Mouse (Mus musculus) hindbrain, embryonic 11.5 days (tissue): ENCODE data around the gene Hic1. TPM values are rescaled to one million over a fixed set of nuclear protein-coding genes. Genes with fewer than 3 reads are reported as not detected.
A peak's percentile ranks its signal among the peaks of the same experiment; 100 is the strongest.

Experiments
- ATAC-seq: fragments of 200-750 bp; cut with Nextera tagmentation; 2 replicates; pipeline ENCODE4 v1.8.0; 2017; ENCODE audit warnings: mild to moderate bottlenecking, moderate TSS enrichment, moderate library complexity; ENCODE audit not compliant: low FRiP score
- DNase-seq: peaks from one replicate; pipeline ENCODE4 v3.0.0-alpha.2; 2015; ENCODE audit warnings: low spot score
- H3K27ac ChIP-seq: fragments of 300-500 bp; sonication (generic); 2 replicates; pipeline ENCODE4 v1.5.1; 2014; ENCODE audit warnings: mild to moderate bottlenecking, low read depth, low read length
- H3K27me3 ChIP-seq: fragments of 300-500 bp; sonication (generic); 2 replicates; pipeline ENCODE4 v1.6.1; 2014; ENCODE audit warnings: mild to moderate bottlenecking, low read length, moderate library complexity, mixed read lengths; ENCODE audit not compliant: control insufficient read depth, insufficient read depth
- H3K36me3 ChIP-seq: fragments of 300-500 bp; sonication (generic); 2 replicates; pipeline ENCODE4 v1.6.1; 2014; ENCODE audit warnings: mild to moderate bottlenecking, low read length, moderate library complexity, mixed read lengths; ENCODE audit not compliant: control insufficient read depth, insufficient read depth
- H3K4me1 ChIP-seq: fragments of 300-500 bp; sonication (generic); replicated peaks from 2 replicates; pipeline ENCODE4 v1.6.1; 2014; ENCODE audit warnings: low read length, mixed read lengths; ENCODE audit not compliant: control insufficient read depth, insufficient read depth
- H3K4me2 ChIP-seq: fragments of 300-500 bp; sonication (generic); replicated peaks from 2 replicates; pipeline ENCODE4 v1.6.1; 2014; ENCODE audit warnings: mild to moderate bottlenecking, low read depth, low read length
- H3K4me3 ChIP-seq: fragments of 300-500 bp; sonication (generic); 2 replicates; pipeline ENCODE4 v1.5.1; 2014; ENCODE audit warnings: low read depth, low read length
- H3K9ac ChIP-seq: fragments of 300-500 bp; sonication (generic); 2 replicates; pipeline ENCODE4 v1.6.1; 2014; ENCODE audit warnings: low read depth, low read length
- H3K9me3 ChIP-seq: fragments of 300-500 bp; sonication (generic); 2 replicates; pipeline ENCODE4 v1.6.1; 2016; ENCODE audit warnings: low read length; ENCODE audit not compliant: control insufficient read depth
- WGBS: fragments of 180-500 bp; shearing (Covaris S2); extraction: QIAGEN DNeasy Blood & Tissue Kit; methylation state at CpG from one replicate; pipeline ENCODE4 v1.1.7; 2014; 5-methylcytosine and 5-hydroxymethylcytosine counted together
- polyA plus RNA-seq: library from polyadenylated mRNA; unstranded; fragments of >200 nt; fragmentation: Nextera tagmentation; extraction: Ambion mirVana; gene quantifications from 2 replicates; pipeline ENCODE4 v1.2.1, GENCODE M21; 2014

The Hic1 gene
- polyA plus RNA-seq, 1 experiment from 2014 or later = 0.90 TPM

DNA sequence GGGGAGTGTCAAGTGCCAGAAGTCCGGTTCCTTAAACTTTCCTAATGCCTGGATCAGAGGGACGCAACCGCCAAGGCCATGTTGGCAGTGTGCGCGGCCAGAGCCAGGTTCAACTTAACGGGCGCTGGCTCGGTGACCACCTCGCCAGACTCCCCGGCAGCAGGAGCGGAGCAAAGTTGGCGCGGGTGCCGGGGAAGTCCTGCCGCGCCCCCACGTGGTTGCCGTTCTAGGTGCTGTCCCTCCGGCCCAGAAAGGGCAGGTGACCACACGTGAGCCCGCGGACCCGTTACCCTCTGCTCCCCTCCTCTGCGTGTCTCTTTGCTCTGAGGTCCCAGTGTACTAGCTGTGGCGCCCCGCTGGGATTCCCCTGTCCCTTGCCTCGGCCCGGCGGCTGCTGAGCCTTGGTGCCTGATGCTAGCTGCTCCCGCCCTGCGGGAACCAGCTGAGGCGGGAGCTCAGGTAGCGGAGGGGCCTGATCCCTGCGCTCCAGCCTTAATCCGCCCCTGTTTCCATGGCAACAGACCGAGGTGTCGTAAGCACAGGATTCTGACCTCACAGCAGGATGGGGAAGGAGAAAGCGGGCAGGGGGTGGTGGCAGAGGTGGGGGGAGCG, 25.6 kb upstream of the Hic1 start:
- H3K9me3 ChIP-seq = no peaks in the 10 kb centered on the region
- H3K36me3 ChIP-seq = no peaks in the 10 kb centered on the region
- H3K4me2 ChIP-seq = peak overlapping the region; percentile 73
- WGBS = under 1% methylated on average over 39 of the region's 39 CpGs
- H3K27ac ChIP-seq = no peak overlapping the region
- no peak overlapping the region for H3K9ac ChIP-seq
- peaks cover 60% of the 10 kb centered on the region for H3K27me3 ChIP-seq
- H3K4me1 ChIP-seq = peaks cover 7% of the 10 kb centered on the region
- peak overlapping the region; percentile 41 for H3K4me3 ChIP-seq
- ATAC-seq (no peak), DNase-seq (peak; percentile 72)

DNA sequence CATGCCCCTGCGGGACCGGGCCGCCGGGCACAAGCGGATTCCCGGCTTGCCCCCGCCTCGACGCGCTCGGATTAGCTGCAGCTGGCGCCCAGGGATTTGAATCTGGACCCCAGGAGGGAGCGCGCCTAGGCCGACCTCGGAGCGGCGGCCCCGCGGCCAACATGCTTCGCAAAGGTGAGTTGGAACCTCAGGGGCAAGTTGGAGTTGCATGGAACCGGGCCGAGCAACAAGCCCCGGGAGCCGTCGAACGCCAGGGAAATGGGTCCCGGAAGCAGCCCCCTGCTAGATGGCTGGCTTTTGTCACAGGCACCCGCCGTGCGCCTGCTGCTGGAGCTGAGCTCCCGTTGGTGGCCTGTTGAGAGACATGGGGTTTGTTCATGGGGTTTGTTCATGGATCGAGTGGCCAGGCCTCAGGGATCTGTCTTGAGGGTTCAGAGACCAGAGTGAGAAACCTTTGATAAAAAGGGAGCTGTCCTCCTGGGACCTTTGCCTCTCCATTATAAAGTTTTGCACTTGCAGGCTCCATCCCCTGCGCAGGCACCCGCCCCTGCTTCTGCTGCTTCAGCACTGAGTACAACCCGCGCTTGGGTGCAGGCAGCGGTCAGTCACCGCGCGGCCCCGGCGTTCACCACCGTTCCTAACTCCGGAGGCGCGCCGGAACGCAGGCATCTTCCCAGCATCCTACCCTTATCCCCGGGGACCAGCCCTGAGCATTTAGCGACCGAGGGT, 25.0 kb upstream of the Hic1 start:
- peaks cover 9% of the 10 kb centered on the region for H3K4me1 ChIP-seq

DNA sequence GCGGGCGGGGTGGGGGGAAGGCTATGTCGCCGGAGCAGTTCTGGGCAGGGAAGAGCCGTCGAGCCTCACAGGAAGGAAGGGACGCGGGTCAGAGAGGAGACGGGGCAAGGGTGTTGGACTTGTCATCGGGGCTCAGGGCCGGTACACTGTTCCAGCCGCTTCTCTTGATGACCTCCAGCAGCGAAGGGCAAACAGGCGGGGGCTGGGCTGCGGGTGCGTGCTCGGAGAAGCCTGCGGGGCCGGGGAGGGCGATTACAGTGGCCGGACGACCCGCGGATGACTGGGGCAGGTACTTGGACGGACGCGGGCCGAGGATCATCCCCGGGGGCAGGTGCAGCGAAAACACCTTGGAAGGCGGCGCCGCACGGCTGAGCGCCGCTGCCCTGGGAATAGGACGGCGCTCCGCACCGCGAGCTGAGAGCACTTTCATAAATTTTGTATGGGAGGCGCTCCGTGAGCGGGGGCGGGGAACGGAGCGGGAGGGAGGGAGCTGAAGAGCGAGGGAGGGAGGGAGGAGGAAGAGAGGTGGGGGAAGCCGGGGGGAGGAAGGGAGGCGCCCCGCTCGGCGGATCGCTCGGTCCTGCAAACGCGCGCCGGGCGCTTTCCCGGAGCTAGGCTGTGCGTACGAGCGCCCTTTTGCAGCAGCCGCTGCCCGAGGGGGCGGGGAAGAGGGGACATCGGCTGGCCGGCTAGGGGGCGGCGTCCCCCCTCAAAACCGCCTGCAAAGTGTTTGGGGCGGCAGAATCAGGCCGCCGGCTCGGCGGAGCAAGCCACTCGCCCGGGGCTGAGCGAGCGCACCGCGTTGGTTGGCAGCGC, 24.1 kb upstream of the Hic1 start, which contains the start of gene Rtn4rl1:
TSS of gene Rtn4rl1 (plus strand) at position 528 of the 816 bp plus-strand sequence.
- Histone ChIP-seq H3K27ac (no peak within 1 kb of the TSS), H3K4me2 (peak within 1 kb of the TSS; percentile 73), H3K4me1 (peaks cover 10% of the 10 kb centered on the region), H3K9me3 (no peaks in the 10 kb centered on the region), H3K36me3 (no peaks in the 10 kb centered on the region), H3K27me3 (peaks cover 58% of the 10 kb centered on the region), H3K9ac (peak within 1 kb of the TSS; percentile 51), H3K4me3 (peak within 1 kb of the TSS; percentile 41)
- peak; percentile 43 for DNase-seq
- 0 out of 2 replicates have a peak, but pooled peaks have one; percentile 31 for ATAC-seq
- under 1% methylated on average over 73 of the region's 84 CpGs for WGBS

More for the DNA sequence above, 25.0 kb upstream of the Hic1 start:
- DNase-seq = peak; percentile 62
- WGBS = under 1% methylated on average over 50 of the region's 52 CpGs
- Histone ChIP-seq H3K36me3 (no peaks in the 10 kb centered on the region), H3K27ac (no peak overlapping the region), H3K27me3 (peaks cover 58% of the 10 kb centered on the region), H3K4me2 (peak overlapping the region; percentile 73), H3K4me3 (peak overlapping the region; percentile 41), H3K9me3 (no peaks in the 10 kb centered on the region), H3K9ac (peak overlapping the region; percentile 51)
- no peak for ATAC-seq

DNA sequence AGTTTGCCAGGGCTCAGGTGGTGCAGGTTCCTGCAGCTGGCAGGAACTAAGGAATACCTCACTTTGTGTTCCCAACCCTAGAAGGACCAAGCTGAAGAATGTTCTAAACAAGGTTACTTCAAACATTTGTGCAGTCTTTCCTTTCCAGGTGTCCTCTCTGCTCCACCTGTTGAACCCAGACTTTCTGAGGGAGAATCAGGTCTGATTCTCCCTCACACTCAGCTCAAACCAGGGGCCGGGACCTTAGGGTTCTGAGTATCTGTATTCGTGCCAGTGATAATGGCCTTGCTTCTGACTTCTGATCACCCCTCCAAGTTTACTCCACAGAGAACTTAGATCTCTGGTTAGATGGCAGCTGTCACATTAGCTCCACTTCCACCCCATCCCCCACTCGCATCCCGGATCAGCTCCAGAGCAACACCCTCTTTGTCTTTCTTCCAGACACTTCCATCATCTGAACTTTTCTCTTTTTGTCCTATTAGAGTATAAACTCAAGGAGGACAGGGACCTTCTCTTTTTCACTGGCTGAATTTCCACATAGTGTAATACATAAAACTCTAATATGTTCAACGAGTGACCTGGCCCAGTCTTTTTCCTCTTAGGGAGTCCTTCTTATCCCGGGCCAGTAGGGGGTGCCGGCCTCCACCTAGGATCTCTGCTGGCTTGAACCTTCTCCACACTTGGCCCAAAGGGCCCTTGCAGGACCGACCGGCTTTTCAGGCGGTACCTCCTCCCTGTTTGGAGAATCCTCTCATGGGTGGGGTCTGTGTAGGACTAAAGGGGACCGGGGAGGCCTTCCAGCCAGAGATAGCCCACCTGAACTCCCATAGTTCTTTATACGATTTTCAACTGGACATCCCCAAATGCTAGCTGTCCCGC, 23.3 kb upstream of the Hic1 start:
- peaks cover 10% of the 10 kb centered on the region for H3K4me1 ChIP-seq
- DNase-seq (peak; percentile 80), ATAC-seq (peak; percentile 38; the same call in 1 of the 2 replicates)
- no peaks in the 10 kb centered on the region for H3K9me3 ChIP-seq
- peaks cover 58% of the 10 kb centered on the region for H3K27me3 ChIP-seq
- H3K27ac ChIP-seq = no peak overlapping the region
- H3K4me2 ChIP-seq = peak overlapping the region; percentile 73; the same call in 1 of the 2 replicates
- H3K9ac ChIP-seq = no peak overlapping the region
- H3K36me3 ChIP-seq = no peaks in the 10 kb centered on the region
- WGBS = 23% methylated on average over 13 of the region's 13 CpGs
- peak overlapping the region; percentile 41 for H3K4me3 ChIP-seq

DNA sequence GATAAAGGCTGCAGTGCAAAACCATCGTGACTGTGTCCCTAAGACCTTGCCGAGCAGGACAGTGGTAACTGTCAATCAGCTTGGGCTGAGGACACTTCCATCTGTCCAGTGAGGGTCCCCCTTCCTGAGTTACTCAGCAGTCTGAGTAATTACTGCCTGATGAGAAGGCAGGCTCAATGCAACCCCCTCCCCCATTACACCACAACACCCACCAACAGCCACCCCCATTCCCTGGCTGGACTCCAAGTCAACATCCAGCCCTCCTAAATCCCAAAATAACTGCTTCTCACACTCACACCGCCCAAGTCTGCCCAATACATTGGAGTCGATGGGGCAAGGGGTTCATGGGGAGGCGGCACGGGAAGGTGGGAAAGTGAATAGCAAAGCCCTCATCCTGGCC, 22.5 kb upstream of the Hic1 start:
- Histone ChIP-seq H3K27ac (no peak overlapping the region), H3K4me1 (peaks cover 10% of the 10 kb centered on the region), H3K4me2 (no peak overlapping the region), H3K4me3 (no peak overlapping the region), H3K9me3 (no peaks in the 10 kb centered on the region), H3K36me3 (no peaks in the 10 kb centered on the region), H3K9ac (no peak overlapping the region), H3K27me3 (peaks cover 56% of the 10 kb centered on the region)
- no peak for ATAC-seq
- WGBS = 67% methylated on average over 6 of the region's 6 CpGs
- no peak for DNase-seq

DNA sequence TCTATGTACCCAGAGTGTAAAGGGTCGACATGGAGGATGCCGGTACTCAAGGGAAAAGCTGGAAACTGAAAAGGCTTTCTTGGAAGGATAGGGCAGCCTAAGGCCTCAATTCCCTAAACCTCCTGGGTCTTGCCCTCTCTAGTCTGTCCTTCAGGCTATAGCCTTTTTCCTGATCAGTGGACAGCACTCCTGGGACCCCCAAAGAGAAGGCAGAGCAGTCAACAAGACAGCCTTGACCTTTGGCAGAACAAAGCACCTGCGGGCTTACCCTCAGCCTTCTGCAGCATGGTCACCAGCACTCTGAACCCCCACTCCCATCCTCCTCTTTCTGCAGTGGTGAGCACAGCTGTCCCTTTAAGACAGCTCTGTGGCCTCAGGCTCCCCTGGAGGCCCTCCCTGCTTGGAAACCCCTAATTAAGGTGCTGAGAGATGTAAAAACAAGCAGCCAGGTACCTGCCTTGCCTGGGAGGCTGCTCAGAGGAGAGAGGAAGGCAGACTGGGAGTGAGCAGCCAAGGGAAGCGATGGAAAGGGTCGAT, 21.7 kb upstream of the Hic1 start, which contains the start of gene Dph1:
TSS of gene Dph1 (minus strand) at position 337 of the 537 bp plus-strand sequence.
- Histone ChIP-seq H3K27ac (no peak within 1 kb of the TSS), H3K27me3 (peaks cover 47% of the 10 kb centered on the region), H3K9ac (peak within 1 kb of the TSS; percentile 40), H3K9me3 (no peaks in the 10 kb centered on the region), H3K4me3 (peak within 1 kb of the TSS; percentile 70), H3K36me3 (no peaks in the 10 kb centered on the region), H3K4me1 (peaks cover 10% of the 10 kb centered on the region), H3K4me2 (peak within 1 kb of the TSS; percentile 66)
- DNase-seq = no peak
- ATAC-seq = no peak
- WGBS = 52% methylated on average over 5 of the region's 5 CpGs

DNA sequence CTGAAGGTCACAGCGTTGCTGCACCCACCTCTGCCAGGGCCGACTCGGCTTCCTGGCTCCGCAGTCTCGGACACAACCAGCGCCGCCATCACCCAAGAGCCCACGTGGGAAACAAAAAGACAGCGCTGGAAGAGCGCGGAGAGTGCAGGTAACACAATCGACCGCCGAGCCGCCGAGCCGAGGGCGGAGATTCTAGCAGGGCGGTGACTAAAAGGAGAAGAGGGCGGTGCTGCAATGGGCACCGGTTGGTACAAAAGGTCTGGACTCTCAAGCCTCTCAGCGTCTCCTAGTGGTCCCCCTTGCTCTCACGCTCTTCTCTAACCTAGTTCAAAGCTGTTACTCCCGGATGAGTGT, 21.0 kb upstream of the Hic1 start:
- H3K9ac ChIP-seq = peak overlapping the region; percentile 40
- H3K4me2 ChIP-seq = peak overlapping the region; percentile 66
- ATAC-seq (peak; percentile 76), DNase-seq (peak; percentile 90)
- no peaks in the 10 kb centered on the region for H3K9me3 ChIP-seq
- under 1% methylated on average over 24 of the region's 24 CpGs for WGBS
- H3K27me3 ChIP-seq = peaks cover 41% of the 10 kb centered on the region
- H3K36me3 ChIP-seq = no peaks in the 10 kb centered on the region
- H3K4me1 ChIP-seq = peaks cover 10% of the 10 kb centered on the region
- peak overlapping the region; percentile 70 for H3K4me3 ChIP-seq
- H3K27ac ChIP-seq = no peak overlapping the region
